Mouse (Mus musculus) hindbrain, embryonic 14.5 days (tissue): ENCODE measurements around the gene Nrgn. TPM values are rescaled to one million over a fixed set of nuclear protein-coding genes. Genes with fewer than 3 reads are reported as not detected.

ENCODE experiments used
- ATAC-seq: fragments of 200-750 bp; cut with Nextera tagmentation; 2 replicates; pipeline ENCODE4 v1.8.0; 2017; ENCODE audit warnings: moderate number of reproducible peaks, mild to moderate bottlenecking, moderate TSS enrichment, moderate library complexity; ENCODE audit not compliant: low FRiP score
- DNase-seq: peaks from one replicate; pipeline ENCODE4 v3.0.0-alpha.2; 2015; ENCODE audit warnings: low spot score
- H3K27ac ChIP-seq: fragments of 300-500 bp; sonication (generic); 2 replicates; pipeline ENCODE4 v1.5.1; 2014; ENCODE audit warnings: mild to moderate bottlenecking, moderate library complexity
- H3K27me3 ChIP-seq: fragments of 300-500 bp; sonication (generic); 2 replicates; pipeline ENCODE4 v1.6.1; 2014; ENCODE audit warnings: mild to moderate bottlenecking, low read length, mixed read lengths; ENCODE audit not compliant: control insufficient read depth, insufficient read depth
- H3K36me3 ChIP-seq: fragments of 300-500 bp; sonication (generic); replicated peaks from 2 replicates; pipeline ENCODE4 v1.6.1; 2014; ENCODE audit not compliant: control insufficient read depth, insufficient read depth
- H3K4me1 ChIP-seq: fragments of 300-500 bp; sonication (generic); replicated peaks from 2 replicates; pipeline ENCODE4 v1.6.1; 2014; ENCODE audit warnings: antibody characterized with exemption, low read length, mixed read lengths; ENCODE audit not compliant: control insufficient read depth, insufficient read depth
- H3K4me2 ChIP-seq: fragments of 300-500 bp; sonication (generic); replicated peaks from 2 replicates; pipeline ENCODE4 v1.6.1; 2014; ENCODE audit warnings: mild to moderate bottlenecking, moderate library complexity
- H3K4me3 ChIP-seq: fragments of 300-500 bp; sonication (generic); replicated peaks from 2 replicates; pipeline ENCODE4 v1.5.1; 2014; ENCODE audit warnings: mild to moderate bottlenecking, low read length
- H3K9ac ChIP-seq: fragments of 300-500 bp; sonication (generic); 2 replicates; pipeline ENCODE4 v1.6.1; 2014
- H3K9me3 ChIP-seq: fragments of 300-500 bp; sonication (generic); 2 replicates; pipeline ENCODE4 v1.6.1; 2016; ENCODE audit warnings: low read length; ENCODE audit not compliant: control insufficient read depth
- WGBS: fragments of 180-500 bp; shearing (Covaris S2); extraction: QIAGEN DNeasy Blood & Tissue Kit; methylation state at CpG from one replicate; pipeline ENCODE4 v1.1.7; 2014; 5-methylcytosine and 5-hydroxymethylcytosine counted together
- polyA plus RNA-seq: library from polyadenylated mRNA; unstranded; fragments of >200 nt; fragmentation: Nextera tagmentation; extraction: Ambion mirVana; gene quantifications from 2 replicates; pipeline ENCODE4 v1.2.1, GENCODE M21; 2014

The Nrgn gene
- polyA plus RNA-seq, 1 experiment from 2014 or later = 3.4 TPM

DNA sequence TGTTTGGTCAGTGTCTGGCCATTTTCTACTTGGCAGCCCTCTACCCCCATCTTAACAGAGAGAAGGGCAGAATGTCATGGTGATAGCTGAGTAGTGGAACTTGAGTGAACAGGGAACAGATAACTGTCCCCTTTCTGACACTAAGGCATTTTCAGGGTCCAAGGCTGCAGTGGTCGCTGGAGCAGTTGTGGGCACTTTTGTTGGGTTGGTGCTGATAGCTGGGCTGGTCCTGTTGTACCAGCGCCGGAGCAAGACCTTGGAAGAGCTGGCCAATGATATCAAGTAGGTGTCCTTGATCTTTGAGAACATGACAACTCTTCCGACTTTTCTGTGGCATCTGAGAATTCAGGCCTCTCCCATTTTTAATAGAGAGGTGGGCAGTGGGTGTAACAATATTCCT is 15.9 kb downstream of the Nrgn start:
- no peak overlapping the region for H3K9ac ChIP-seq
- H3K9me3 ChIP-seq = no peaks in the 10 kb centered on the region
- peaks cover 3% of the 10 kb centered on the region; the same call in 1 of the 2 replicates for H3K27me3 ChIP-seq
- DNase-seq (no peak), ATAC-seq (no peak)
- no peak overlapping the region for H3K4me3 ChIP-seq
- no peak overlapping the region for H3K27ac ChIP-seq
- H3K36me3 ChIP-seq = no peaks in the 10 kb centered on the region
- no peak overlapping the region for H3K4me2 ChIP-seq
- 86% methylated on average over 4 of the region's 4 CpGs for WGBS
- H3K4me1 ChIP-seq = no peaks in the 10 kb centered on the region

DNA sequence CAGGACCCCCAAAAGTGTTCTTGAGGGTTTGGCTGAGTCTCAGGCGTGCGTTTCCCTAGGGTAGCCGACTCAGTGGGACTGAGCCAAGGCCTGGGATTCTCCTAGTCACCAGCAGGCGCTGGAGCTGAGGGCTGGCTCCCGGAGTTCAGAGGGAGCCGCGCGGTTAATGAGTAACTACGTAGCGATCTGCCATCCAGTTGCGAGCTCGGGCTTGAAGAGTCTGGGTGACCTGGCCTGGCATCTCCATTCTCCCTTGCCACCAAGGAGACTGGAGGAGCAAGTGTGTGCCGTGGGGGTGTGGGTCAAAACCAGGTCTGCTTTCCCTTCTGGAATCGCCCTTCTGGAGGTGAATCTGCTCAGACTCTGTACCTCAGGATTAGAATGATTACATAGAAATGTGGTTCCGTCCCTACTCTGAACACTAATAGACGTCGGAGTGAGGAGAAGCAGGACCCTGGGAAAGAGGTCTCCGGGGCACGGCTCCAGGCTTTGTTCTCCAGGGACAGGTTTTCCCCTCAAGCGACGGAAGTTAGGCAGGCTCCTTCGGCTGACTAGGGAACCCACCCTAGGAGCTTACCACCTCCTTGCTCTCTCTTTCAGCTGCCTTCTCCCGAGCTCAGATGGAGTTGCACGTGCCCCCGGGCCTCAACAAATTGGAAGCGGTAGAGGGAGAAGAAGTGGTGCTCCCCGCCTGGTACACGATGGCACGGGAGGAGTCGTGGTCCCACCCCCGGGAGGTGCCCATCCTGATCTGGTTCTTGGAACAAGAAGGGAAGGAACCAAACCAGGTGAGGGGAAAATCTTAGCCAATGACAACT is 21.6 kb downstream of the Nrgn start:
- peak; percentile 64 for ATAC-seq
- H3K4me3 ChIP-seq = peak overlapping the region; percentile 28
- 2% methylated on average over 31 of the region's 31 CpGs for WGBS
- peaks cover 19% of the 10 kb centered on the region for H3K4me1 ChIP-seq
- H3K4me2 ChIP-seq = peak overlapping the region; percentile 52
- H3K9me3 ChIP-seq = no peaks in the 10 kb centered on the region
- H3K27me3 ChIP-seq = peaks cover 58% of the 10 kb centered on the region
- peak overlapping the region; percentile 55; the same call in 1 of the 2 replicates for H3K9ac ChIP-seq
- no peak overlapping the region for H3K27ac ChIP-seq
- H3K36me3 ChIP-seq = no peaks in the 10 kb centered on the region
- peak; percentile 41 for DNase-seq

DNA sequence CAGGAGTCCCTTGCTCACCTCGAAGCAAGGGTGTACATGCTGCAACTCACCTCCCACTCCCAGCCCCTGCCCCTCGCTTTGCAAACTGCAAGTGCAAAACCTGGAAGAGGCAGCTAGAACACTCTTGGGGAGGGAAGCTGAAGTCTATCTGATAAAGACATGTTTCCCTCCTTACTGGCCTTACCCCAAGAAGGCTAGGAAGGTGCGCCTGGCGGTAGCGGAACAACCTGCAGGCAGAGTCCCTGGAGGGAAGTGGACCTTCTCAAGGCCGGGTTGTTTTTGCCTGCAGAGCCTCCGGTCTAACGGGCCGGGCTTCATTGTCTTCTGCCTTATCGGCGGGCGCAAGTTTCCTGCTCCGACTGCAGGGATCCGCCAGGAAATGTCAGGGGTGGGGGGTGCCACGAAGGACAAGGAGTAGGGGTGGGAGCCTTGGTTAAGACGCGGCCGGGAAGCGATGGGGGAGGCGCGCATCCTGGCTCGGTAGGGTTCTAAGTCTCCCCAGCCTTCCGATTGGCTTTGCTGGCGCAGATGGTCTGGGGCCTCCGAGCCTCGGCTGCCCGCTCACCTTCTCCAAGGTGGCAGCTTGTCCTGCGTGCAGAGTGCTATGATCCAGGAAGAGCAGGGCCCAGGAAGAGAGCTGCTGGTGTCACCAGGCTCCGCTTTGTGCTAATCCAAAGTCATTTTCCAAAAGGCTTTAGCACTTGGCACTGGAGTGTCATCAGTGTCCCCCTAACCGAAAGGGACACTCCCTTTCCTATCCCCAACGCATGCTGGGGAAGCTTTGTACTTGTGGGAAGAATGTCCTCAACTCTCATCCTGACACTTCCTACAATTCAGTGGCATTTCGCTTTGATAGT is 22.4 kb downstream of the Nrgn start:
- H3K4me2 ChIP-seq = peak overlapping the region; percentile 52
- peaks cover 64% of the 10 kb centered on the region for H3K27me3 ChIP-seq
- H3K4me1 ChIP-seq = peaks cover 19% of the 10 kb centered on the region
- H3K27ac ChIP-seq = 0 out of 2 replicates have a peak overlapping the region, but pooled peaks have one; percentile 27
- DNase-seq (peak; percentile 46), ATAC-seq (peak; percentile 52)
- H3K9me3 ChIP-seq = no peaks in the 10 kb centered on the region
- 0 out of 2 replicates have a peak, but pooled peaks cover 4% of the 10 kb centered on the region for H3K36me3 ChIP-seq
- peak overlapping the region; percentile 55 for H3K9ac ChIP-seq
- peak overlapping the region; percentile 28 for H3K4me3 ChIP-seq
- under 1% methylated on average over 32 of the region's 32 CpGs for WGBS

DNA sequence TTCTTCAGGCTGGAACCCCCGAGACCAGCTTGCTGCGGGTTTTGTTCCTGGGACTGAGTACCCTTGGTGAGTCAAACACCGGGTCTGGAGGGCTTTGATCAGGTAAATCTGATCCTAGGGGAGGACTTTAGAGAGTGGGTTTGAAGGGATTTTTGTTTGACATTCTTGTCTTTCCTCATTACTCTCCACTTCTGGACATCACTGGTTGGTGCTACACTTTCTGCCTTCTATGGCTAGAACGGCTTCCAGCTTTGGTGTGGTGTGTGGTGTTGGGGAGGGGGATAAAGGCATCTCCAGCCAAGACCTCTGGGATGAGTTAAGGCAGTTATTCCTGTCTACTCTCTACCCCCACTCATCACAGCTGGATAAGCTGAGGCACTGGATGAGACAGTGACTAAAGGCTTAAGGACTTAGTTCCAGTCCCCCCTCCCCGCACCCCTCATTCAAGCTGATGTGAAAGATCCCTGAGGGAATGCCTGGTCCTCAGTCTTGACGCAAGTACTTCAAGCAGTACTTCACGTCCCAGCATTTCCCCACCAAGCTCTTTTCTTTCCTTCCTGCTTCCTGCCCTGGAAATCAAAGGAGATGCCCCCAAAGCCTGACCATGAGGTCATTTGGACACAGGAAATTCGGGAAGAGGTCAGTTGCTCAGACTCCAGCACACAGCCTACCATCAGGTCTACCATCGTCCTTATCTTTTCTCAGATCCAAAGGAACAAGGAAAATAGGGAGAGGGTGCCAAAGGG is 24.3 kb downstream of the Nrgn start:
- DNase-seq = no peak
- H3K27ac ChIP-seq = peak overlapping the region; percentile 33; the same call in 1 of the 2 replicates
- 15% methylated on average over 9 of the region's 9 CpGs for WGBS
- H3K4me1 ChIP-seq = peaks cover 19% of the 10 kb centered on the region
- peaks cover 64% of the 10 kb centered on the region for H3K27me3 ChIP-seq
- H3K4me3 ChIP-seq = peak overlapping the region; percentile 13
- peak overlapping the region; percentile 21; the same call in 1 of the 2 replicates for H3K9ac ChIP-seq
- peaks cover 15% of the 10 kb centered on the region for H3K36me3 ChIP-seq
- ATAC-seq = no peak
- H3K9me3 ChIP-seq = no peaks in the 10 kb centered on the region
- H3K4me2 ChIP-seq = peak overlapping the region; percentile 52; the same call in 1 of the 2 replicates

DNA sequence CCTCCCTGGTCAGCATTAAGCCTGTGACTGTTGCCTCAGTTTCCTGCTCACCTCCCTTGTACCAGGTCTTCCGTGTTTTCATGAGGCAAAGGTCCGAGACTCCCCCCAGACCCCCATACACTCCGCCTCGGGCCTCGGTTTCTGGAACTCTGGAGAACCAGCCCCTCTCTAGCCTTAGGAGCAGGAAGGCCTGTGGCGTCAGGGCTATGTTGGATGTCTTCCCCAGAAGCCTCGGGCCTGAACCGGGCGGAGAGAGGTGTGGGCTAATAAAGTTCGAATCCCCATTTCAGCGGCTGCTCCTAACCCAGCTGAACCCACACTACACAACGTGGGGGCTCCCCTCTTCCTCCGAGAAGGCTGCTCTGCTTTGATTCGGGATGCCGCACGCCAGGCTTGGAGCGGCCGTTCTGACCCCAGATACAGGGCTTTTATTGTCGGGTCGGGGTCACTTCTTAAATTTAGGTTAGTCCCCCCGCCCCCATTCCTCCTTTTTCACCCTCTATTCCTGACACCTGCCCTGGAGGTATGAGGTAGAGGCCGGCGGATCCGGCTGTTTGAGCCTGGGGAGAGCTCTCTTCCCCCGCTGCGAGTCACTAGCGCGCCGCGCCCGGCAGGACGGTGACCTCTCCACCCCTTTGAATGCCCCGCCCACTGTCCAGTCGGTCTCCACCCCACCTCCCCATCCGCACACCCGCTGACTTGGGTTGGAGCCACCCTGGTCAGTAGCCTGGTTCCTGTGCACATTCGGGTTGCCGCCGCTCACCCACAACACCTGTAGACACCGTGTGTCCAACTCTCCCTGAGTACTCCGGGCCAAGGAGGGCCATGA is 25.1 kb downstream of the Nrgn start, which contains the start of gene Esam:
TSS of gene Esam (plus strand) at position 683 of the 829 bp plus-strand sequence.
- Histone ChIP-seq H3K27ac (peak within 1 kb of the TSS; percentile 33; the same call in 1 of the 2 replicates), H3K9me3 (no peaks in the 10 kb centered on the region), H3K4me1 (peaks cover 19% of the 10 kb centered on the region), H3K36me3 (peaks cover 23% of the 10 kb centered on the region), H3K27me3 (peaks cover 64% of the 10 kb centered on the region), H3K9ac (peak within 1 kb of the TSS; percentile 21; the same call in 1 of the 2 replicates), H3K4me2 (peak within 1 kb of the TSS; percentile 52), H3K4me3 (peak within 1 kb of the TSS; percentile 13)
- ATAC-seq (no peak), DNase-seq (no peak)
- 5% methylated on average over 41 of the region's 41 CpGs for WGBS

DNA sequence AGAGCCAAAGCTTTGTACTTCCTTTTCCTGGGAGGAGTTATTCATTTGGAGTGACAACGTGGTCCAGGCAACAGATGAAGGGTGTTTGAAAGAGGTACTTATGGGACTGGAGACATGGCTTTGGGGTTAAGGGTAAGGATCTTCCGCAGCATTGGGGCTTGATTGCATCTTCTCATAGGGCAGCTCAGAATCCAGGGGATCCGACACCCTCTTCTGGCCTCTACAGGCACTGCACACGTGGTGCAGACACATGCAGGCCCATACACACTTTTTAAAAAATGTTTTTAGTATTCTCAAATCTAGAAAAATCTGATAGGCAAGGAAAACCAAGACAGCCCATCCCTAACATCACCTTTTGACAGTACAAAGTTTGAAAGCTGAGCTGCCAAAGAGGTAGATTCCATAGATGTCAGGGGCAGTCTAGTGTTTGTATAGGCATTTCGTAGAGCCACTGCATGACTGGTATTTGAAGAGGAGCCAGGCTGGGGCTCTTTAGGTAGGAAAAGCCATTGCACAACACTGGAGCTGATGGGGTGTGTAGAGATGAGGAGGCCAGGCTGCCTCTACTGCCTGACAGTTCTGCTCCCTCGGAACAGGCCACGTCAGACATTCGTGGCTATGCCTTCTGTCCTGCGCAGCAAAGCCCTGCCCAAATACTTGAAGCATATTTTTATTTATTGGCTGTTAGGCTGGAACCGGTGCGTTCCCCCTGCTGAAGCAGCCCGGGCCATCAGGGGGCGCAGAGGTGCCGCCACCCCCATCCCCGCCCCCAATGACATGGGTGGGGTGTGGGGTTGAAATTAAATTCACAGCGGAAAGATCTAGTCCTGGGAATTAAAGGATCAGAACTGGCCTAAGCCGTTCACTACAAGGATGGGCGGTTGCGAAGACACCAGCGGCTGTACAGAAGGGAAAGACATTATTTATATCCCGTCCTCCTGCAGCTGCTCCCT is 26.0 kb downstream of the Nrgn start:
- Histone ChIP-seq H3K9me3 (no peaks in the 10 kb centered on the region), H3K27me3 (peaks cover 59% of the 10 kb centered on the region), H3K4me3 (no peak overlapping the region), H3K27ac (no peak overlapping the region), H3K9ac (no peak overlapping the region), H3K4me2 (no peak overlapping the region), H3K36me3 (peaks cover 29% of the 10 kb centered on the region), H3K4me1 (peaks cover 19% of the 10 kb centered on the region)
- WGBS = 24% methylated on average over 21 of the region's 21 CpGs
- ATAC-seq (no peak), DNase-seq (no peak)

DNA sequence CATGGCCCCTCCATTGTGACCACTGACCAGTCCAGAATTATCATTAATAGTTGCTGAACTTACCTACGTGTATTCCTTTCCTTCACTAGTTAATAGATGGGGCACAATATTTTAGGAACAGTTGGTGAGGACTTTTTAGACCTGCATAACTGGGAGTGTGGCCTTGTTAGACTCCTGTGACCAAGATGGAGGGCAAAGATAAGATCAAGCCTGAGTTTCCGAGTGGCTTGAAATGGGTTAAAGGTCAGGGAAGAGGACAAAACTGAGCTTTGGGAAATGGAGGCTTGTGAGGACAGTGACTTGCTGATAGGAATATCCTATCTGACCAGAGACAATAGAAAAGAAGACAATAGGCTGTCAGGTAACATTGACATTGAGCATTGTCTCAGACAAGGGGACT is 27.2 kb downstream of the Nrgn start:
- Histone ChIP-seq H3K36me3 (peaks cover 37% of the 10 kb centered on the region), H3K9ac (no peak overlapping the region), H3K4me1 (peaks cover 10% of the 10 kb centered on the region), H3K27me3 (peaks cover 48% of the 10 kb centered on the region), H3K4me3 (no peak overlapping the region), H3K27ac (no peak overlapping the region), H3K4me2 (no peak overlapping the region), H3K9me3 (no peaks in the 10 kb centered on the region)
- 90% methylated on average over 2 of the region's 2 CpGs for WGBS
- DNase-seq (no peak), ATAC-seq (no peak)
